Mouse (Mus musculus): Measurements from ENCODE around the gene Endod1. TPM values are rescaled to one million over a fixed set of nuclear protein-coding genes. Genes with fewer than 3 reads are reported as not detected.

Gene Endod1
- polyA plus RNA-seq, 1 experiment, result 22.1 TPM

DNA sequence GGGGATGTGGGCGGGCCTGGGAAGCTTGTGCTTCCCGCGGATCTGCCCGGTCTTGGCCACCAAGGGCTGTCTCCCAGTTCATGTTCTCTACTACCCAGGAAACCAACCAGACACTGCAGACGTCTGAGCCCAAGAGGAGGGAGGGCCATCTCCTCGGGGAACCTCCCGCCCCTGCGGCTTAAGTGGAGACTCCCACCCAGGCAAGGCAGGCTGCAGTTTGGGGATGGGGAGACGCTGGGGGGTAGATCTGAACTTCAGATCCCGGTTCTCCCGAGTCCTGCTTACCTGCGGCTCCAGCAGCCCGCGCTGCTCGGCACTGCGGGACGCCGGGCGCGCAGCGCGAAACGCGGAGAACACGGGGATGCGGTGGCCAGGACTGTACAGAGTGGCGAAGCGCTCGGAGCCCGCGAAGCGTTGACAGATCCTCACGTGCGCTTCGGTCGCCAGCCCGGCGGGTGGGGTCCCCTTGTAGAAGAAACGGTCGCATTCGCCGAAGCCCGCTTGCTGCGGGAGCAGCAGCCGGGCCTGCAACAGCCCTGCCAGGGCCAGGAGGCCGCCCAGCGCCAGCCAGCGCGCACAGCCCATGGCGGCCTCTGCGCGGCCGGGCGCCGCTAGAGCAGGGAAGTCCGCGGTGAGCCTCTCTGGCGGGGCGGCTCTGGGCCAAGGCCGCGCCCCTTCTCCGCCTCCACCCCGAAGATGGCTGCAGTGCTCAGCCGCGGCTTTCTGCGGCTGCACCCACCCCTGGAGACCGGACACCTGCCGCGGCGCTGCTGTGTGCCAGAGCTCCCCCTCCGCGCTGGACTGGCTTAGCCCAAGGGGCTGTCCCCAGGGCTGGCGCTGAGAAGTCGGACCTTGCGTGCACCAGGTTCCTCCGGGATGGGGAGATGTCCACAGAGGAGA is 671 bp downstream of the Endod1 start:
- DNase-seq, result peak; percentile 90
- H3K27me3 ChIP-seq (replicated peaks; ENCODE audit: control insufficient read depth, insufficient read depth, low read length), result no peaks in the 10 kb centered on the region
- H3K4me1 ChIP-seq (ENCODE audit: control insufficient read depth, insufficient read depth, low read length), result peaks cover 6% of the 10 kb centered on the region; the same call in 1 of the 2 replicates
- WGBS, result under 1% methylated on average over 76 of the region's 76 CpGs
- H3K36me3 ChIP-seq (ENCODE audit: control insufficient read depth, insufficient read depth, low read length), result no peaks in the 10 kb centered on the region
- H3K4me3 ChIP-seq (ENCODE audit: insufficient read depth, low read depth, low read length), result peak overlapping the region; percentile 85
- H3K27ac ChIP-seq (ENCODE audit: insufficient read depth, low read depth, low read length), result peak overlapping the region; percentile 71
- TF ChIP-seq POLR2A (IDR thresholded peaks at IDR 0.05; ENCODE audit: low read depth, low read length), result no peak
- TF ChIP-seq CTCF (conservative IDR thresholded peaks at IDR 0.05; ENCODE audit: insufficient read depth, insufficient read length, low read depth, low read length), result no peak

DNA sequence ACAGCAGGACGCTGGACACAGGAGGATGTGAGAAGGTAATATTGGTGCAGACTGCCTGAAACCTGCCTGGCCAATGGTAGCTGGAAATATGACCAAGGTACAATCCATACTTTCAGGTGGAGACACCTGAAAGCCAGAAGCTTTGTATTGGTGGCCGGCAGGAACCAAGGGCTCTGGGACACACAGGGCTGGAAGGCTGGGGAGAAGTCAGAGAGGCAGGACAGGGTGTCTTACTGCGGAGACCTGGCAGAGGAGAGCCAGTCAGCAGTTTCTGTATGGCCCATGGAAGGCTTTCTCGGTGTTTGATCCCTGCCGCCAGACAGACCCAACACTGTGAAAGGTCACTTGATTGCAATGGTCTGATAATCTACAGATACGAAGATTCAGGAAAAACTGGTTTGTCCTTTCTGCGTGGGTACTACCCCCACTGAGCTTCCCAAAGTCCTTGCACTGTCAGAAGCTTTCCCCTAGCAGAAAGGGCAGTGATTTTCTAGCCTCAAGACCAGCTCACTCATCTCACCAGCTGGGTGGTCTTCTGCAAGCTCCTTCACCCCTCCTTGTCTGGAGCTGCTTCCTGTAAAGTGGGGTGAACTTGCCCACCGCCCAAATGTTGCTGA is 1.4 kb downstream of the Endod1 start:
- no peak for TF ChIP-seq POLR2A (IDR thresholded peaks at IDR 0.05; ENCODE audit: low read depth, low read length)
- no peak for TF ChIP-seq CTCF (conservative IDR thresholded peaks at IDR 0.05; ENCODE audit: insufficient read depth, insufficient read length, low read depth, low read length)
- DNase-seq, result peak; percentile 11
- Histone ChIP-seq H3K4me3 (ENCODE audit: insufficient read depth, low read depth, low read length) (peak overlapping the region; percentile 85), H3K27ac (ENCODE audit: insufficient read depth, low read depth, low read length) (peak overlapping the region; percentile 71), H3K36me3 (ENCODE audit: control insufficient read depth, insufficient read depth, low read length) (no peaks in the 10 kb centered on the region), H3K4me1 (ENCODE audit: control insufficient read depth, insufficient read depth, low read length) (peaks cover 6% of the 10 kb centered on the region; the same call in 1 of the 2 replicates), H3K27me3 (replicated peaks; ENCODE audit: control insufficient read depth, insufficient read depth, low read length) (no peaks in the 10 kb centered on the region)
- whole genome bisulfite sequencing, result 31% methylated on average over 8 of the region's 8 CpGs

DNA sequence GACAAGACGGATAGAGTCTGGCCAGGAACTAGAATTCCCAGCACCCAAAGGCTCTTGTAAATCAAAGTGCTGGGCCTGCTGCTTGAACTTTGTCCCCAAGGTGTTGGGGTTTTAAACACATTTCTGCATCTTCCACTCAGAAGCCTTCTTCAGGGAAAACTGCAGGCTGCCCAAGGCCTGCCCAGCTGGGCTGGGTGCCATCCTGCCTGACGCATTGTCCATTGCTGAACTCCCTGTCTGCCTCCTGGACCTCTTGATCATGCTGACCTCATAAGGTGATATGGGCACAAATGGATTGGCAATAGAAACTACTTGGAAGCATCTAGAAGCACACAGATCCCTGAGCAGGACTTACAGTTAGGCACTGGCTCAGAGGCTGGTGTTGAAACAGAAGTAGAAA is 3.2 kb downstream of the Endod1 start:
- TF ChIP-seq POLR2A (IDR thresholded peaks at IDR 0.05; ENCODE audit: low read depth, low read length), result no peak
- no peak for TF ChIP-seq CTCF (conservative IDR thresholded peaks at IDR 0.05; ENCODE audit: insufficient read depth, insufficient read length, low read depth, low read length)
- Histone ChIP-seq H3K4me1 (ENCODE audit: control insufficient read depth, insufficient read depth, low read length) (peaks cover 6% of the 10 kb centered on the region; the same call in 1 of the 2 replicates), H3K27ac (ENCODE audit: insufficient read depth, low read depth, low read length) (no peak overlapping the region), H3K4me3 (ENCODE audit: insufficient read depth, low read depth, low read length) (no peak overlapping the region), H3K27me3 (replicated peaks; ENCODE audit: control insufficient read depth, insufficient read depth, low read length) (no peaks in the 10 kb centered on the region), H3K36me3 (ENCODE audit: control insufficient read depth, insufficient read depth, low read length) (no peaks in the 10 kb centered on the region)
- WGBS, result 63% methylated on average over 2 of the region's 2 CpGs
- peak; percentile 69 for DNase-seq

DNA sequence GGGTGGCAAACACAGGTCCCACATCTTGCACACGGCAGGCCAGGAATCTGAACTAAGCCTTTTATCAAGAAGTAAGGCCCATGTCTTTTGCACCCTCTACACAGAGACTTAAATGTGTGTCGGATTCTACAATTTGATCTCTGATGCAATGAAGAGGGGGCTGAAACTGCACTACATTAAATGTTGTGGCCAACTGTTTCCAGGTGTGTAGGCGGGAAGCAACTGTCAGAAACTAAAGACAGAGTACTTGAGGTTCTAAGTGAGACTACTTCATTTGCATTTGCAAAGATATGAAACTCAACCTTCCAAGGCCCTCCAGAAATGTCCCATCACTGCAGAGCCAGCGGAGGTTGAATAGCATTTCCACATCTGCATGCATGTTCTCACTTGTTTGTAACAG is 5.2 kb downstream of the Endod1 start:
- Histone ChIP-seq H3K4me3 (ENCODE audit: insufficient read depth, low read depth, low read length) (no peak overlapping the region), H3K27me3 (replicated peaks; ENCODE audit: control insufficient read depth, insufficient read depth, low read length) (no peaks in the 10 kb centered on the region), H3K27ac (ENCODE audit: insufficient read depth, low read depth, low read length) (no peak overlapping the region), H3K4me1 (ENCODE audit: control insufficient read depth, insufficient read depth, low read length) (peaks cover 6% of the 10 kb centered on the region; the same call in 1 of the 2 replicates), H3K36me3 (ENCODE audit: control insufficient read depth, insufficient read depth, low read length) (no peaks in the 10 kb centered on the region)
- WGBS, result 95% methylated on average over 4 of the region's 4 CpGs
- no peak for DNase-seq
- TF ChIP-seq POLR2A (IDR thresholded peaks at IDR 0.05; ENCODE audit: low read depth, low read length), result no peak
- TF ChIP-seq CTCF (conservative IDR thresholded peaks at IDR 0.05; ENCODE audit: insufficient read depth, insufficient read length, low read depth, low read length), result no peak

DNA sequence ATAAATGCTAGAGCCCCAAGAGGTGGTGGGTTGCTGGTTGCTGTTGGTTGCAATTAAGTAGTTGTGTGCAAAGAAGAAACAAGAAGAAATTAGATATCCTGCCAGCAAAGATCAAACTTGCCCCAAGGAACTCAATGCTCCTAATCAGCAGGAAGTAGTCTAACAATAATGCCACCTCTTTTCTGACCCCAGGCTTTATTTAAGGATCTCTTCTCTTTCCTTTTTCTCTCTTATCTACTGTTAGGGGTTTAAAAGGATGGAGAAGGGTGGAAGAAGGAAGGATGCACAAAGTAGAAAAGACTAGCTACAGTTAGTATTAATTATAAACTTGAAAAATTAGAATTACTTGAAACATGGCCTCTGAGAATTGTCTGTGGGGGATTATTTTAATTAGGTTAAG is 8.9 kb downstream of the Endod1 start:
- Histone ChIP-seq H3K4me3 (ENCODE audit: insufficient read depth, low read depth, low read length) (no peak overlapping the region), H3K27me3 (replicated peaks; ENCODE audit: control insufficient read depth, insufficient read depth, low read length) (no peaks in the 10 kb centered on the region), H3K27ac (ENCODE audit: insufficient read depth, low read depth, low read length) (no peak overlapping the region), H3K4me1 (ENCODE audit: control insufficient read depth, insufficient read depth, low read length) (no peaks in the 10 kb centered on the region; the same call in 1 of the 2 replicates), H3K36me3 (ENCODE audit: control insufficient read depth, insufficient read depth, low read length) (no peaks in the 10 kb centered on the region)
- no peak for DNase-seq
- no peak for TF ChIP-seq POLR2A (IDR thresholded peaks at IDR 0.05; ENCODE audit: low read depth, low read length)
- no peak for TF ChIP-seq CTCF (conservative IDR thresholded peaks at IDR 0.05; ENCODE audit: insufficient read depth, insufficient read length, low read depth, low read length)

DNA sequence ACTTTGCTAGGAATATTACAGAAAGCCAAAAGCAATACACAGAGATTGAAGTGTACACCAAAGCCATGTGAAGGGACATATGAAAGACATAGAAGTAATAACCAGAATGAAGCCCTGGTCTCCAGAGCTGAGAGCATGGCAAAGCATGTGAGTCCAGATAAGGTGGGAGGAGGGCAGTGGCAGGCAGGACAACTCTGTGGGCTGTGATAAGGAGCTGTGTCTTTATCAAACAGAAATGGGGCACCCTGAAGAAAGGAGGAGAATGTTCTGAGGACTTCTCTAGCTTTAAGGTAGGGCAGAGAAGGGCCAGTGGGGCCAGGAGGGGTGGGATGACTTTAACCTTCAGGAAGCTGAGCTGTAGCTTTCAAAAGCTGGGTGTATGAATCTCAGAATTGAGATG is 12.0 kb downstream of the Endod1 start:
- no peak for TF ChIP-seq CTCF (conservative IDR thresholded peaks at IDR 0.05; ENCODE audit: insufficient read depth, insufficient read length, low read depth, low read length)
- TF ChIP-seq POLR2A (IDR thresholded peaks at IDR 0.05; ENCODE audit: low read depth, low read length), result no peak
- Histone ChIP-seq H3K36me3 (ENCODE audit: control insufficient read depth, insufficient read depth, low read length) (no peaks in the 10 kb centered on the region), H3K4me1 (ENCODE audit: control insufficient read depth, insufficient read depth, low read length) (no peaks in the 10 kb centered on the region), H3K27me3 (replicated peaks; ENCODE audit: control insufficient read depth, insufficient read depth, low read length) (no peaks in the 10 kb centered on the region), H3K27ac (ENCODE audit: insufficient read depth, low read depth, low read length) (no peak overlapping the region), H3K4me3 (ENCODE audit: insufficient read depth, low read depth, low read length) (no peak overlapping the region)
- DNase-seq, result no peak

DNA sequence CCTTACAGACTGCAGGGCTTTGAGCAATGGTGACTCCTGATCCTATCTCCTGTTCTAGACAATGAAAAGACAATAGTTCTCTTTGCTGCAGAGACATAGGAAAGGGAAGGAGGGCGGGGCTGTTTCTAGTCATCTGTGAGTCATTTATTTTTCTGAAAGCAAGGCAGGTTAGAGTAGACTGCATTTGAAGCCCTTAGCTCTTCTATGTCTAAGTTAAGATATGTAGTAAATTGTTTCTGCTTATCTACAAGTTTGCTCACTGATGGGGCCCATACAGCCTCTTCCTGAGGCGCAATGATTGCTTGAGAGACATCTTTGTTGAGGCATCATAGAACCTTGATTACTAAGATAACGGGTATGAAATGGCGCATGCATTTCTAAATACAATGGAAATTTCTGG is 13.5 kb downstream of the Endod1 start:
- no peaks in the 10 kb centered on the region for H3K36me3 ChIP-seq (ENCODE audit: control insufficient read depth, insufficient read depth, low read length)
- H3K27me3 ChIP-seq (replicated peaks; ENCODE audit: control insufficient read depth, insufficient read depth, low read length), result no peaks in the 10 kb centered on the region
- TF ChIP-seq CTCF (conservative IDR thresholded peaks at IDR 0.05; ENCODE audit: insufficient read depth, insufficient read length, low read depth, low read length), result no peak
- TF ChIP-seq POLR2A (IDR thresholded peaks at IDR 0.05; ENCODE audit: low read depth, low read length), result no peak
- WGBS, result 96% methylated on average over 4 of the region's 4 CpGs
- H3K4me1 ChIP-seq (ENCODE audit: control insufficient read depth, insufficient read depth, low read length), result no peaks in the 10 kb centered on the region
- no peak overlapping the region for H3K4me3 ChIP-seq (ENCODE audit: insufficient read depth, low read depth, low read length)
- no peak overlapping the region for H3K27ac ChIP-seq (ENCODE audit: insufficient read depth, low read depth, low read length)
- peak; percentile 12 for DNase-seq
